Mouse (Mus musculus) spleen, adult 2 months (tissue): ENCODE results near the gene Gm49776. TPM values are rescaled to one million over a fixed set of nuclear protein-coding genes. Genes with fewer than 3 reads are reported as not detected.

Experiments used
- DNase-seq, 2 experiments: peaks; one replicate each; pipeline versions ENCODE4 v3.0.0 to v3.0.0-alpha.2; 2012 to 2021; ENCODE audit warnings: low spot score in 2 of 2, low read depth in 1 of 2
- H3K27ac ChIP-seq: fragments of 200-500 bp; 2 replicates; pipeline ENCODE4 v1.5.1; 2012; ENCODE audit warnings: low read length, inconsistent platforms; ENCODE audit not compliant: insufficient read depth
- H3K27me3 ChIP-seq: fragments of 200-500 bp; 2 replicates; pipeline ENCODE4 v1.6.1; 2012; ENCODE audit warnings: mild to moderate bottlenecking, moderate library complexity, low read length, inconsistent platforms; ENCODE audit not compliant: control insufficient read depth, insufficient read depth
- H3K36me3 ChIP-seq: fragments of 200-500 bp; 2 replicates; pipeline ENCODE4 v1.6.1; 2012; ENCODE audit warnings: mild to moderate bottlenecking, low read length, inconsistent platforms; ENCODE audit not compliant: control insufficient read depth, insufficient read depth
- H3K4me1 ChIP-seq: fragments of 200-500 bp; 2 replicates; pipeline ENCODE4 v1.6.1; 2011; ENCODE audit warnings: inconsistent platforms; ENCODE audit not compliant: control insufficient read depth, insufficient read depth, insufficient read length
- H3K4me3 ChIP-seq: fragments of 200-500 bp; 2 replicates; pipeline ENCODE4 v1.5.1; 2011; ENCODE audit warnings: mild to moderate bottlenecking, inconsistent platforms; ENCODE audit not compliant: insufficient read depth, insufficient read length; ENCODE audit errors: extremely low read depth
- CTCF ChIP-seq: fragments of 200-500 bp; IDR thresholded peaks from 2 replicates; pipeline ENCODE4 v1.5.1; 2011; ENCODE audit warnings: mild to moderate bottlenecking, inconsistent platforms; ENCODE audit not compliant: insufficient read depth, insufficient read length, insufficient replicate concordance; ENCODE audit errors: extremely low read depth
- POLR2A ChIP-seq: fragments of 200-500 bp; IDR thresholded peaks from 2 replicates; pipeline ENCODE4 v1.6.1; 2011; ENCODE audit warnings: low read depth, low read length, inconsistent platforms
- WGBS: fragments of 180-500 bp; shearing (Covaris S2); methylation state at CpG from one replicate; pipeline ENCODE4 v1.1.7; 2018; 5-methylcytosine and 5-hydroxymethylcytosine counted together
- polyA plus RNA-seq: library from polyadenylated mRNA; depleted of rRNA; stranded (reverse); fragments of >200 nt; gene quantifications from 2 replicates; pipeline ENCODE4 v1.2.3, GENCODE M21; 2012

The Gm49776 gene
- polyA plus RNA-seq, 1 experiment, result not detected

- H3K27me3 ChIP-seq, result no peaks in the 10 kb centered on the region
- TF ChIP-seq POLR2A (no peak), CTCF (no peak)
- no peak overlapping the region for H3K27ac ChIP-seq
- H3K4me3 ChIP-seq, result no peak overlapping the region
- no peak for DNase-seq
- WGBS, result 24% methylated on average over 11 of the region's 11 CpGs
- H3K4me1 ChIP-seq, result peaks cover 17% of the 10 kb centered on the region
- peaks cover 22% of the 10 kb centered on the region for H3K36me3 ChIP-seq
These were observed 28.5 kb downstream of the Gm49776 start for GRCm38 (mm10) chr16:18229622-18230021.

DNA sequence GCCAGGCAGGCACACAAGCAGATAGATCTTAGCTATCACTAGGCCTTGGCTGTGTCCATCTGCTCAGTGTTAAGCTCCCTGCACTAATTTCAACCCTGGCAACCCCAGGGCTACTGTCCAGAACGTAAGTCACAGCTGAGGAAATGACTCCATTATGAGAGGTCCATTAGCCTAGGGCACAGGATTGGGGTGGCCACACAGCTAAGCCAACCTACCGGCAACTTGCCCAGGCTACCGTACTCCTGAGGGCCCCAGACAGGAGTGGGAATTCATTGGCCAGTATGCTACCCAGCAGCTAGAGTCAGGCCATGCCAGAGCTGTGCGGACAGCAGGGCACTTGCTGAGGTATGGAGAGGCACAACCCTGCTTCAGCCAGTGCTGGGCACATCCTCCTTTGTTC, 29.3 kb downstream of the Gm49776 start:
- Histone ChIP-seq H3K4me3 (no peak overlapping the region), H3K36me3 (peaks cover 27% of the 10 kb centered on the region), H3K4me1 (peaks cover 12% of the 10 kb centered on the region), H3K27me3 (no peaks in the 10 kb centered on the region), H3K27ac (no peak overlapping the region)
- DNase-seq, result no peak
- WGBS, result 98% methylated on average over 4 of the region's 4 CpGs
- TF ChIP-seq POLR2A, result no peak
- no peak for TF ChIP-seq CTCF

GRCm38 (mm10) chr16:18227897-18228422, 30.2 kb downstream of the Gm49776 start:
- H3K36me3 ChIP-seq, result peaks cover 28% of the 10 kb centered on the region
- peaks cover 10% of the 10 kb centered on the region for H3K4me1 ChIP-seq
- H3K27ac ChIP-seq, result no peak overlapping the region
- DNase-seq, result no peak
- WGBS, result 94% methylated on average over 20 of the region's 20 CpGs
- no peaks in the 10 kb centered on the region for H3K27me3 ChIP-seq
- TF ChIP-seq POLR2A, result no peak
- no peak for TF ChIP-seq CTCF
- no peak overlapping the region for H3K4me3 ChIP-seq

GRCm38 (mm10) chr16:18227187-18227586, 30.9 kb downstream of the Gm49776 start:
- no peak for TF ChIP-seq POLR2A

DNA sequence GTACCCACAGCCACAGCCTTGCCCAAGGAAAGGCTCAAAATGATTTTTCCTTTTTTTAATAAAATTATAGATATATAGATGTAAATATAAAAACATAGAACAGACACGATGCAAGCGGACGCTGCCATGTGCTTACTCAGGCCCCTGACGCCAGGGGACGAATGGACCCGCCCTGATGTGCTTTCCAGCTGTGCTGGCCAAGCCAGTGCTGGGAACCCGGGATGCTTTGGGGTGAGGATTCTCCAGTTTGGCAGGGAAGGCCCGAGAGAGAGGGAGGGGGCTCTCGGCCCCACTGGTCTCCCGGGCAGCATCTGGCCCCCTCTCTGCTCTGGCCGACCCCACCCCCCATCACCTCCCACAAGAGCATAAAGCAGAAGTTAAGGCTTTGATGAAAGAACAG, 35.9 kb downstream of the Gm49776 start:
- Histone ChIP-seq H3K27me3 (no peaks in the 10 kb centered on the region), H3K4me3 (no peak overlapping the region), H3K4me1 (peaks cover 2% of the 10 kb centered on the region; the same call in 1 of the 2 replicates), H3K36me3 (peaks cover 21% of the 10 kb centered on the region), H3K27ac (no peak overlapping the region)
- TF ChIP-seq CTCF (no peak), POLR2A (no peak)
- no peak for DNase-seq
- 78% methylated on average over 11 of the region's 11 CpGs for WGBS

More at GRCm38 (mm10) chr16:18227187-18227586, 30.9 kb downstream of the Gm49776 start:
- Histone ChIP-seq H3K4me1 (peaks cover 10% of the 10 kb centered on the region), H3K27me3 (no peaks in the 10 kb centered on the region), H3K27ac (no peak overlapping the region), H3K36me3 (peaks cover 30% of the 10 kb centered on the region), H3K4me3 (no peak overlapping the region)
- DNase-seq, result no peak
- WGBS, result 92% methylated on average over 13 of the region's 13 CpGs

- Histone ChIP-seq H3K36me3 (peaks cover 16% of the 10 kb centered on the region), H3K4me1 (peaks cover 2% of the 10 kb centered on the region; the same call in 1 of the 2 replicates), H3K27ac (no peak overlapping the region), H3K27me3 (no peaks in the 10 kb centered on the region), H3K4me3 (no peak overlapping the region)
- WGBS, result 71% methylated on average over 11 of the region's 11 CpGs
- no peak for DNase-seq
- TF ChIP-seq CTCF (no peak), POLR2A (no peak)
These were observed 36.6 kb downstream of the Gm49776 start for GRCm38 (mm10) chr16:18221543-18221898.

DNA sequence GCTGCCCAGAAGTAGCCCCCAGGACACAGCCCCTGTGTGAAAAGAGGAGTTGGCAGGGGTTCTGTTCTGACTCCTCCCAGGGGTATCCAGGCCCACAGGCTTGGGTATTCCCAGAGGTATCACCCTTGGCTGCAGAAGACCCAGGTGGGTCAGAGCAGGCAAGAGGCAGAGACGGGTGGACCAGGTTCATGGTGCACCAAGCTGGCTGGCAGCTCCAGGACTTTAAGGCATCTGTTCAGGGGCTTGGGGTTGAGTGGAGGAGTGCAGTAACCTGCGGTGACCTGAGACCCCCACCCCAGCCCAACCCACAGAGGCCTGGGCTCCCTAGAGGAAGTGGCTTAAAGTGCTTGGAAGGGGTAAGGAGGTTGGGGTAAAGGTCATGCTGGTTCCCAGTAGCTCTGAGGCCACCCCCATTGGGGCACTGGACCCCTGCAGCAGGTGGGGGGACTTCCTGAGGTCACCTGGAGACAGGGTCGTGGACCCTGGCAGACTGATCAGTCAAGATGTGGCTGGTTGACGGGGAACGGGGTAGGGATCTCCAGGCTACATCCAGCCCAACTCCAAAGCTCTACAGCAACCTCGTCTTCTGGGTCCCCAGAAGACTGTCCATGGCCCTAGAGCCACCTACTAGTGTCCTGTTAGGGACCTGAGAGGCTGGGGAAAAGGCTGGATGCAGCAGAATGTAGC, 37.1 kb downstream of the Gm49776 start:
- Histone ChIP-seq H3K27me3 (no peaks in the 10 kb centered on the region), H3K27ac (no peak overlapping the region), H3K4me3 (no peak overlapping the region), H3K4me1 (peaks cover 2% of the 10 kb centered on the region; the same call in 1 of the 2 replicates), H3K36me3 (peaks cover 16% of the 10 kb centered on the region)
- no peak for DNase-seq
- no peak for TF ChIP-seq CTCF
- TF ChIP-seq POLR2A, result no peak
- 77% methylated on average over 6 of the region's 6 CpGs for WGBS
